ENCODE assay signal across 19 mouse cellular contexts in genomic region chrX:160496473-160496872, GRCm38 (mm10). TPM values are rescaled to one million over a fixed set of nuclear protein-coding genes. Genes with fewer than 3 reads are reported as not detected.
DNase-seq lines count a peak whose midpoint lies in the region; ATAC-seq and TF ChIP-seq lines count a peak whose summit lies in the region.
"Had no signal": no experiment of that assay in that cellular context is flagged by ENCODE, and none has a peak within 500 bp of the region (broad histone marks: within the 10 kb centered on the region; RNA-seq: fewer than 3 reads in every experiment).

No protein-coding gene starts in this region.

- H3K27me3 ChIP-seq in liver, embryonic 11.5 days (replicated peaks; ENCODE audit: control insufficient read depth, insufficient read depth, low read length): no peaks in the 10 kb centered on the region; the same call in 1 of the 2 replicates
- H3K27me3 ChIP-seq in liver, embryonic 12.5 days (replicated peaks): no peaks in the 10 kb centered on the region
- no peaks in the 10 kb centered on the region for H3K27me3 ChIP-seq in liver, postnatal 0 days (ENCODE audit: insufficient read depth, low read length)
- H3K27me3 ChIP-seq in midbrain, embryonic 11.5 days (ENCODE audit: control insufficient read depth, insufficient read depth, low read length): peaks cover 6% of the 10 kb centered on the region
- H3K27me3 ChIP-seq in limb, embryonic 10.5 days (ENCODE audit: low read depth, poor library complexity, severe bottlenecking): peaks cover 86% of the 10 kb centered on the region
- no peaks in the 10 kb centered on the region for H3K27me3 ChIP-seq in hindbrain, postnatal 0 days (ENCODE audit: insufficient read depth, low read length)
- H3K27me3 ChIP-seq: CH12.LX; heart, embryonic 12.5 days had no signal

- 48% methylated on average over 5 of the region's 5 CpGs for whole genome bisulfite sequencing in liver, embryonic 11.5 days
- 24% methylated on average over 5 of the region's 5 CpGs for WGBS in liver, embryonic 12.5 days (ENCODE audit: insufficient replicate concordance)
- 48% methylated on average over 5 of the region's 5 CpGs for WGBS in liver, postnatal 0 days (ENCODE audit: insufficient replicate concordance)
- 78% methylated on average over 5 of the region's 5 CpGs for WGBS in midbrain, embryonic 11.5 days
- WGBS in limb, embryonic 10.5 days: 79% methylated on average over 5 of the region's 5 CpGs
- WGBS in hindbrain, postnatal 0 days: 74% methylated on average over 5 of the region's 5 CpGs

- TF ChIP-seq CTCF in liver, postnatal 0 days (IDR thresholded peaks at IDR 0.05; ENCODE audit: low read depth): no peak
- TF ChIP-seq CTCF in hindbrain, postnatal 0 days (IDR thresholded peaks at IDR 0.05; ENCODE audit: low read depth): no peak

- TF ChIP-seq EP300 in liver, postnatal 0 days (IDR thresholded peaks at IDR 0.05; ENCODE audit: low read depth): peak; percentile 57

- H3K9ac ChIP-seq in liver, embryonic 11.5 days (ENCODE audit: low read depth, low read length): no peak overlapping the region
- no peak overlapping the region for H3K9ac ChIP-seq in liver, embryonic 12.5 days
- no peak overlapping the region for H3K9ac ChIP-seq in liver, postnatal 0 days (replicated peaks)
- no peak overlapping the region for H3K9ac ChIP-seq in midbrain, embryonic 11.5 days (ENCODE audit: low read length)
- H3K9ac ChIP-seq in hindbrain, postnatal 0 days (replicated peaks; ENCODE audit: low read length): no peak overlapping the region
- H3K9ac ChIP-seq: forebrain, embryonic 13.5 days; forebrain, postnatal 0 days; heart, embryonic 12.5 days; hindbrain, embryonic 13.5 days had no signal

- no peaks in the 10 kb centered on the region for H3K9me3 ChIP-seq in liver, embryonic 11.5 days (ENCODE audit: control insufficient read depth, low read length)
- no peaks in the 10 kb centered on the region for H3K9me3 ChIP-seq in liver, embryonic 12.5 days (replicated peaks)
- H3K9me3 ChIP-seq in liver, postnatal 0 days (ENCODE audit: low read length): no peaks in the 10 kb centered on the region
- H3K9me3 ChIP-seq in midbrain, embryonic 11.5 days (ENCODE audit: control insufficient read depth, low read length): no peaks in the 10 kb centered on the region
- H3K9me3 ChIP-seq in limb, embryonic 10.5 days (replicated peaks): no peaks in the 10 kb centered on the region
- H3K9me3 ChIP-seq in hindbrain, postnatal 0 days (ENCODE audit: low read length): no peaks in the 10 kb centered on the region
- H3K9me3 ChIP-seq: embryonic facial prominence, embryonic 10.5 days; forebrain, embryonic 13.5 days; heart, embryonic 12.5 days; hindbrain, embryonic 13.5 days had no signal

- no peaks in the 10 kb centered on the region for H3K4me1 ChIP-seq in liver, embryonic 11.5 days (replicated peaks; ENCODE audit: control insufficient read depth, insufficient read depth, low read length)
- 0 out of 2 replicates have a peak, but pooled peaks cover 3% of the 10 kb centered on the region for H3K4me1 ChIP-seq in liver, embryonic 12.5 days
- no peaks in the 10 kb centered on the region for H3K4me1 ChIP-seq in liver, postnatal 0 days (ENCODE audit: insufficient read depth)
- H3K4me1 ChIP-seq in midbrain, embryonic 11.5 days (ENCODE audit: control insufficient read depth, insufficient read depth, low read length): no peaks in the 10 kb centered on the region
- no peaks in the 10 kb centered on the region for H3K4me1 ChIP-seq in limb, embryonic 10.5 days
- H3K4me1 ChIP-seq in hindbrain, postnatal 0 days (ENCODE audit: insufficient read depth, low read length): no peaks in the 10 kb centered on the region
- H3K4me1 ChIP-seq: embryonic facial prominence, embryonic 10.5 days; forebrain, embryonic 13.5 days; heart, embryonic 12.5 days; hindbrain, embryonic 13.5 days had no signal

- no peak overlapping the region for H3K4me3 ChIP-seq in liver, embryonic 11.5 days (ENCODE audit: low read depth, low read length)
- H3K4me3 ChIP-seq in liver, embryonic 12.5 days: no peak overlapping the region
- H3K4me3 ChIP-seq in liver, postnatal 0 days (ENCODE audit: low read depth, low read length): no peak overlapping the region
- no peak overlapping the region for H3K4me3 ChIP-seq in midbrain, embryonic 11.5 days (ENCODE audit: low read depth, low read length)
- no peak overlapping the region for H3K4me3 ChIP-seq in limb, embryonic 10.5 days
- H3K4me3 ChIP-seq in hindbrain, postnatal 0 days (ENCODE audit: low read length): no peak overlapping the region
- H3K4me3 ChIP-seq: embryonic facial prominence, embryonic 10.5 days; forebrain, embryonic 13.5 days; gastrocnemius, adult 2 months; heart, embryonic 12.5 days; hindbrain, embryonic 13.5 days had no signal

- no peaks in the 10 kb centered on the region for H3K36me3 ChIP-seq in liver, embryonic 11.5 days (ENCODE audit: control insufficient read depth, insufficient read depth, low read length)
- H3K36me3 ChIP-seq in liver, embryonic 12.5 days: no peaks in the 10 kb centered on the region
- H3K36me3 ChIP-seq in liver, postnatal 0 days (replicated peaks; ENCODE audit: insufficient read depth, low read length): no peaks in the 10 kb centered on the region
- H3K36me3 ChIP-seq in midbrain, embryonic 11.5 days (ENCODE audit: control insufficient read depth, insufficient read depth, low read length): no peaks in the 10 kb centered on the region
- no peaks in the 10 kb centered on the region for H3K36me3 ChIP-seq in limb, embryonic 10.5 days
- H3K36me3 ChIP-seq in hindbrain, postnatal 0 days (ENCODE audit: insufficient read depth, low read length): no peaks in the 10 kb centered on the region
- H3K36me3 ChIP-seq: embryonic facial prominence, embryonic 10.5 days; heart, embryonic 12.5 days; hindbrain, embryonic 13.5 days had no signal

- no peak overlapping the region for H3K27ac ChIP-seq in liver, embryonic 11.5 days (ENCODE audit: low read depth, low read length)
- no peak overlapping the region for H3K27ac ChIP-seq in liver, embryonic 12.5 days
- H3K27ac ChIP-seq in liver, postnatal 0 days (ENCODE audit: low read depth): no peak overlapping the region
- no peak overlapping the region for H3K27ac ChIP-seq in midbrain, embryonic 11.5 days (ENCODE audit: low read depth, low read length)
- H3K27ac ChIP-seq in limb, embryonic 10.5 days: no peak overlapping the region
- H3K27ac ChIP-seq in hindbrain, postnatal 0 days: no peak overlapping the region
- H3K27ac ChIP-seq: embryonic facial prominence, embryonic 10.5 days; forebrain, embryonic 13.5 days; gastrocnemius, adult 2 months; hindbrain, embryonic 13.5 days had no signal

- peak overlapping the region; percentile 29; the same call in 1 of the 2 replicates for H3K4me2 ChIP-seq in liver, embryonic 11.5 days
- peak overlapping the region; percentile 35; the same call in 1 of the 2 replicates for H3K4me2 ChIP-seq in liver, embryonic 12.5 days
- H3K4me2 ChIP-seq in liver, postnatal 0 days (ENCODE audit: low read depth, low read length): no peak overlapping the region
- no peak overlapping the region for H3K4me2 ChIP-seq in midbrain, embryonic 11.5 days
- no peak overlapping the region for H3K4me2 ChIP-seq in hindbrain, postnatal 0 days (ENCODE audit: low read depth, low read length)
- H3K4me2 ChIP-seq: forebrain, embryonic 13.5 days; heart, embryonic 12.5 days; hindbrain, embryonic 13.5 days had no signal

- no peak for DNase-seq in liver, embryonic 11.5 days (ENCODE audit: low spot score)
- no peak for DNase-seq in liver
- DNase-seq in liver, postnatal 0 days: no peak
- DNase-seq in midbrain, embryonic 11.5 days (ENCODE audit: low spot score, missing footprints): no peak
- DNase-seq in limb, embryonic 10.5 days (ENCODE audit: low spot score): no peak
- DNase-seq in hindbrain, postnatal 0 days (ENCODE audit: low spot score): no peak
- DNase-seq: adrenal gland, postnatal 10 days; cerebellum, adult 11-12 months; cerebellum, adult 9-10 months; cerebellum, postnatal 25 days; forebrain, postnatal 0 days; gastrocnemius, adult 2 months; gastrocnemius, postnatal 25 days had no signal

- peak; percentile 56 for ATAC-seq in liver, embryonic 11.5 days (replicated peaks; ENCODE audit: low FRiP score)
- ATAC-seq in liver, embryonic 12.5 days: peak; percentile 63; the same call in 1 of the 2 replicates
- ATAC-seq in liver, postnatal 0 days: no peak
- ATAC-seq in midbrain, embryonic 11.5 days (ENCODE audit: low FRiP score): no peak
- no peak for ATAC-seq in hindbrain, postnatal 0 days
- ATAC-seq: forebrain, embryonic 13.5 days; forebrain, postnatal 0 days had no signal

RNA-seq across cellular contexts. Expression of gene Phka2, which starts 5.5 kb away (rescaled TPM):
- polyA plus RNA-seq in liver, embryonic 11.5 days (2014; fragmentation: Nextera tagmentation; extraction: Ambion mirVana): 20.0 and 21.9 TPM in 2 replicates
- polyA plus RNA-seq in liver, embryonic 12.5 days (2016; fragmentation: Nextera tagmentation; extraction: Ambion mirVana): 12.5 and 12.8 TPM in 2 replicates
- 7.6 and 9.5 TPM in 2 replicates for polyA plus RNA-seq in liver, postnatal 0 days (2015; fragmentation: Nextera tagmentation; extraction: Ambion mirVana)
- 19.6 and 20.7 TPM in 2 replicates for polyA plus RNA-seq in midbrain, embryonic 11.5 days (2014; fragmentation: Nextera tagmentation; extraction: Ambion mirVana)
- polyA plus RNA-seq in limb, embryonic 10.5 days (2016; fragmentation: Nextera tagmentation; extraction: Ambion mirVana): 12.4 and 16.4 TPM in 2 replicates
- total RNA-seq in hindbrain, postnatal 0 days (2014; rRNA removed): 14.0 and 15.5 TPM in 2 replicates
- 7.4 and 7.9 TPM in 2 replicates for polyA plus RNA-seq in hindbrain, postnatal 0 days (2015; fragmentation: Nextera tagmentation; extraction: Ambion mirVana)

Comparison
In these comparisons a context has a peak if more than half of its experiments do, and no peak if none do; other contexts are left out.
1. ATAC-seq: peak in liver, embryonic 11.5 days (single experiment) and liver, embryonic 12.5 days (single experiment); none in liver, postnatal 0 days (single experiment), midbrain, embryonic 11.5 days (single experiment) and hindbrain, postnatal 0 days (single experiment).
2. H3K4me2 ChIP-seq: peak in liver, embryonic 11.5 days (single experiment) and liver, embryonic 12.5 days (single experiment); none in liver, postnatal 0 days (single experiment), midbrain, embryonic 11.5 days (single experiment) and hindbrain, postnatal 0 days (single experiment).